Mouse (Mus musculus) C2C12 (cell line): ENCODE results near the gene Zfyve27. TPM values are rescaled to one million over a fixed set of nuclear protein-coding genes. Genes with fewer than 3 reads are reported as not detected.

Experiments used
- H3K27me3 ChIP-seq: one replicate; pipeline ENCODE4 v1.6.1; 2011; ENCODE audit not compliant: control insufficient read depth, insufficient read depth, insufficient read length
- H3K36me3 ChIP-seq: one replicate; pipeline ENCODE4 v1.6.1; 2011; ENCODE audit not compliant: control insufficient read depth, insufficient read depth
- H3K4me3 ChIP-seq: one replicate; pipeline ENCODE4 v1.5.1; 2011; ENCODE audit warnings: mild to moderate bottlenecking, control low read depth; ENCODE audit not compliant: poor library complexity, insufficient read depth, severe bottlenecking
- H3K79me2 ChIP-seq: one replicate; pipeline ENCODE4 v1.6.1; 2011; ENCODE audit not compliant: control insufficient read depth, insufficient read depth
- H3K79me3 ChIP-seq: one replicate; pipeline ENCODE4 v1.6.1; 2011; ENCODE audit warnings: low read depth, control low read depth
- H3ac ChIP-seq: one replicate; pipeline ENCODE3; 2011; ENCODE audit warnings: low read depth; ENCODE audit not compliant: control insufficient read depth, insufficient read length
- CEBPB ChIP-seq: IDR thresholded peaks from one replicate; pipeline ENCODE4 v1.6.1; 2011; ENCODE audit warnings: low read depth, mild to moderate bottlenecking, control low read depth, moderate library complexity
- CTCF ChIP-seq: IDR thresholded peaks from one replicate; pipeline ENCODE4 v1.5.1; 2011; ENCODE audit not compliant: control insufficient read depth, insufficient read depth, insufficient read length
- FOSL1 ChIP-seq: IDR thresholded peaks from one replicate; pipeline ENCODE4 v1.8.0; 2011; ENCODE audit warnings: mild to moderate bottlenecking, low read length; ENCODE audit not compliant: poor library complexity, insufficient read depth, severe bottlenecking
- MAX ChIP-seq: IDR thresholded peaks from one replicate; pipeline ENCODE4 v1.6.1; 2011; ENCODE audit warnings: mild to moderate bottlenecking, control low read depth
- MYOD1 ChIP-seq: IDR thresholded peaks from one replicate; pipeline ENCODE4 v1.6.1; 2011; ENCODE audit warnings: low read depth; ENCODE audit not compliant: control insufficient read depth, insufficient read length
- MYOG ChIP-seq: IDR thresholded peaks from one replicate; pipeline ENCODE4 v1.6.1; 2011; ENCODE audit not compliant: control insufficient read depth, insufficient read length; ENCODE audit errors: extremely low read depth
- USF1 ChIP-seq: IDR thresholded peaks from one replicate; pipeline ENCODE4 v1.6.1; 2011; ENCODE audit warnings: low read depth, mild to moderate bottlenecking, control low read depth, moderate library complexity
- polyA plus RNA-seq: library from polyadenylated mRNA; unstranded; fragments of >200 nt; fragmentation: generic; extraction: Trizol; gene quantifications from one replicate; pipeline ENCODE4 v1.2.1, GENCODE M21; 2012; ENCODE audit warnings: missing spikeins

Gene Zfyve27
- polyA plus RNA-seq, 1 experiment, result 11.3 TPM

DNA sequence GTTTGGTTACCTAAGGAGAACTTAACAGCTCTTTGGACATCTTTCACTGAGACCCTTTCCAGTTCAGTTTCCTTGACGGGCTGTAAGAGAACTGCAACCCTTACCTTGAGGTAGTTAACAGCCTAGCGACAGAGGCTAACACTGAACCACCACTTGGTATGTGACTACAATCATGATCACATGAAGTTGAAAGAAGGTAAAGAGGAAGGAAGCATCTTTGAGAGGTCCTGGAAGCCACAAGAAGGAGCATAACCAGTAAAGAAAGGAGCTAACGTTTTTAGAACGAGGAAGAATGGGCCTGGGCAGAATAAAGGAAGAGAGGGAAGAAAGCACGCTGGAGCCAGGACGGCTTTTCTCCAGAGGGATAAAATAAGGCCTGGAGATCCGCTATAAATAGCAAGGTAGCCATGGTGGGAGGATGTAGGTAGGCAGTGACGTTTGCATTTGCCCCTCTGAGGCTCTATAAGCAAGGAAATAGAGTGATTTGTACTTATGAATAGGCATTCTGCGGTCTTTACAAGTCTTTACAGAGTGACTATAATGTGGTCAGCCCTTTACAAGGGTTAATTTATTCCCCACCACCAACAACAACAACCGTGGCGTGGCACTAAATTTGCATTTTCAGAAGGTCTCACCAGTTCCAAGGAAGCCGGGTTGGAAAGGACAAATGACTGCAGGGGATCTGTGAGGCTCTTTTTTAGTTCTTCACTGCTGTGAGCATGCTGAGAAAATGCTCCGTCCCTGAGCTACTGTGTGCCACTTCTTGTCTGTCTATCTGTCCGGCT, 34.0 kb upstream of the Zfyve27 start:
- H3K79me2 ChIP-seq, result peaks cover 33% of the 10 kb centered on the region
- H3K27me3 ChIP-seq, result no peaks in the 10 kb centered on the region
- peaks cover 2% of the 10 kb centered on the region for H3K36me3 ChIP-seq
- H3ac ChIP-seq, result peak overlapping the region; percentile 20
- TF ChIP-seq CTCF (no peak), CEBPB (no peak), MYOD1 (no peak), MYOG (no peak), MAX (no peak), FOSL1 (no peak), USF1 (no peak)
- H3K79me3 ChIP-seq, result peaks cover 16% of the 10 kb centered on the region
- no peak overlapping the region for H3K4me3 ChIP-seq

DNA sequence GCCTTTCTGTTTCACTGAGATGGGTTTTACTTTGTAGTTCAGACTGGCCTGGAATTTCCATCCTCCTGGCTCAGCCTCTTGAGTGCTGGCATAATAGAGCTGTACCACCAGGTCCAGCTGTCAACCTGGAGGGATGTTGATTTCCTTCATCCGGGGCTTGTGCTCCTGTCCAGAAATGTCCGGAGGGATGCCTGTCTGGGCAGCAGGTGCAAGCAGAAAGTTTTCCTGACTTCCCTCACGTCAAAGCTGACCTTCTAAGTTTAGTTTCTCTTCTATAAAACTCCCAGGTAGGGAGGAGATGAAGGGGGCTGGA, 33.5 kb upstream of the Zfyve27 start:
- no peaks in the 10 kb centered on the region for H3K36me3 ChIP-seq

DNA sequence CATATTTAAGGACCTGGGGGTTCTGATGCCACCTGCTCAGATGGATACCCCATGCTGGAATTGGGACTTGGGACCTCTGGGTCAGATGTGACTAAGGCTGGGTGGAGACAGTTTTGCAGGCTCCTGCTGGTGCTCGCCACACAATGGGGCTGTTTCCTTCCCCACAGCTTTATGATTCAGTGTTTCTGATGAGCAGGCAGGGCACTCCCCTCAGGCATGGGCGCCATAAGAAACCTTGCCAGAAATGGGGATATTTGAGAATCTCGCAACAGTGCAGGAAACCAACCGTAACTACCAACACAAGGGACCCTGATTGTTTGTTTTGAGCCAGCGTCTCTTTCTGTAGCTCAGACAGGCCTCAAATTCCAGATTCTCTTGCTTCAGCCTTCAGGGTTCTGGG, 32.6 kb upstream of the Zfyve27 start:
- H3K4me3 ChIP-seq, result no peak overlapping the region
- peaks cover 25% of the 10 kb centered on the region for H3K79me2 ChIP-seq
- TF ChIP-seq MAX (peak; percentile 39), USF1 (no peak)
- peaks cover 16% of the 10 kb centered on the region for H3K79me3 ChIP-seq
- no peaks in the 10 kb centered on the region for H3K27me3 ChIP-seq
- no peak overlapping the region for H3ac ChIP-seq
- no peaks in the 10 kb centered on the region for H3K36me3 ChIP-seq

More for the DNA sequence above, 33.5 kb upstream of the Zfyve27 start:
- Histone ChIP-seq H3K79me3 (peaks cover 16% of the 10 kb centered on the region), H3K27me3 (no peaks in the 10 kb centered on the region), H3ac (no peak overlapping the region), H3K4me3 (no peak overlapping the region), H3K79me2 (peaks cover 27% of the 10 kb centered on the region)
- no peak for TF ChIP-seq MYOD1
- TF ChIP-seq CTCF, result no peak
- no peak for TF ChIP-seq USF1
- TF ChIP-seq MAX, result no peak
- TF ChIP-seq MYOG, result no peak
- TF ChIP-seq CEBPB, result no peak
- no peak for TF ChIP-seq FOSL1

- Histone ChIP-seq H3K36me3 (no peaks in the 10 kb centered on the region), H3K79me2 (no peaks in the 10 kb centered on the region), H3K79me3 (no peaks in the 10 kb centered on the region), H3K27me3 (no peaks in the 10 kb centered on the region), H3K4me3 (no peak overlapping the region), H3ac (no peak overlapping the region)
- TF ChIP-seq MAX (no peak), USF1 (no peak), CTCF (no peak), FOSL1 (no peak), MYOG (no peak), MYOD1 (no peak), CEBPB (no peak)
Observed at GRCm38 (mm10) chr19:42135070-42135469, 28.7 kb upstream of the Zfyve27 start.

DNA sequence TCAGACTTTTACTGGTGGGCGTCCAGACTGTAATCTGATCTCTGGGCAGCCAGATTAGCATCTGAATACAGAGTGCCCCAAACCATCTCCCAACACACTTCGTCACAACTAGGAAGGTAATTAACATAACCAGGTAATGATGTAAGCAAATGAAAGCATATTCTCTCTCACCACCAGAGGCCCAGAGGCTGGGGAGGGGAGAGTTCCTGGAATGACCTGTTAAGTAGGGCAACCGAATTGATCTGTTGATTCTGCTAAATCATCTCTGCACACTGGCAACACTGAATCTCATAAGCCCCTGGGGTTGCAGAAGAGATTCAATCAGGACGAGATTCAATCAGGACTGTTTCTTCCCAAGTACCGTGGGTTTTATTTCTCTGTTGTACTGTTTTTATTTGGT, 27.6 kb upstream of the Zfyve27 start:
- Histone ChIP-seq H3ac (no peak overlapping the region), H3K79me2 (no peaks in the 10 kb centered on the region), H3K36me3 (no peaks in the 10 kb centered on the region), H3K4me3 (no peak overlapping the region), H3K79me3 (no peaks in the 10 kb centered on the region), H3K27me3 (no peaks in the 10 kb centered on the region)
- TF ChIP-seq USF1, result no peak
- no peak for TF ChIP-seq MYOG
- TF ChIP-seq FOSL1, result no peak
- no peak for TF ChIP-seq MAX
- no peak for TF ChIP-seq CEBPB
- no peak for TF ChIP-seq CTCF
- no peak for TF ChIP-seq MYOD1

DNA sequence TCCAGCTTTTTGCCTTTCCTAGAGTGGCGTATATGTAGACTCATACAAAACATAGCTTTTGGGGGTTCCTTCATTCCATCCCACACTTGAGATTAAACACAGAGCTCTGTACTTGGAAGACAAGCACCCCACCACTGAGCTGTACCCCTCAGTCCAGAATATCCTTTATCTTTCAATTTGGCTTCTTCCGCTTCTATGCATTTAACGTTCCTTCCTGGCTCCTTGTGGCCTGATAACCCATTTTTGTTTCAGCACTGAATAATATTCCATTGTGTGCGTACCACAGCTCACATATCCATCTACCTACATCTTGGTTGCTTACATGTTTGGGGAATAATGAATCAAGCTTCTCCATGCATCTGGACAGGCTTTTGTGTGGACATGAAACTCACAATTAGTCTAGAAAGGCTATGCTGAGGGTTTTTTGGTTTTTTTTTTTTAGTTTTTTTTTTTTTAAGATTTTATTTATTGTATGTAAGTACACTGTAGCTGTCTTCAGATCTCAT, 26.5 kb upstream of the Zfyve27 start:
- H3ac ChIP-seq, result no peak overlapping the region
- no peaks in the 10 kb centered on the region for H3K79me2 ChIP-seq
- no peak for TF ChIP-seq USF1
- no peak for TF ChIP-seq CTCF
- TF ChIP-seq CEBPB, result no peak
- no peaks in the 10 kb centered on the region for H3K36me3 ChIP-seq
- H3K79me3 ChIP-seq, result no peaks in the 10 kb centered on the region
- no peak overlapping the region for H3K4me3 ChIP-seq
- H3K27me3 ChIP-seq, result no peaks in the 10 kb centered on the region
